Mouse (Mus musculus): ENCODE data around the gene Hck.

DNA sequence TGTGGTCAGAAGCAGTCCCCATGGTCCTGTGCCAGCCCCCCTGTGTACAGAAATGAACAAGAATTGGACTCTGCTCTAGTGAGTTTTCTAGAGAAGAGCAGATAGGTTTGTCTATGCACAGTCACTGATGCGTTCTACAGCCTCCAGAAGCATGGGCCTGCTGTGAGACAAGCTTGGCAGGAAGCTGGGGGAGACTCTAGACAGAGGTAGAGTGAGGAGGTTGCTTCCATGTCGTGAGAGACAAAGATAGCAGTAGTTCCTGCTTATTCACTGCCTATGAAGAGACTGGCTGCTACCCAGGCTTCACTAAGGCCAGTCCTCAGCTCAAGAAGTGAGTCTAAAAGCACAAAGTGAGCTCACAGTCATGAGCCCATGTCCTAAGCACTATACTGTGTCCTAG lies 83.0 kb downstream of the Hck start:
- TF ChIP-seq POLR2A (IDR thresholded peaks at IDR 0.05; ENCODE audit: insufficient read length, low read depth) = no peak
- no peak for TF ChIP-seq USF1 (IDR thresholded peaks at IDR 0.05; ENCODE audit: low read depth)
- no peak for TF ChIP-seq POLR2AphosphoS2 (IDR thresholded peaks at IDR 0.05; ENCODE audit: insufficient read length, low read depth)

Data from myocyte (in vitro differentiated cells).